Mouse (Mus musculus): ENCODE data around the gene Nme8. TPM values are rescaled to one million over a fixed set of nuclear protein-coding genes. Genes with fewer than 3 reads are reported as not detected.

Nme8 gene
- polyA plus RNA-seq, 1 experiment from 2014 or later = not detected

DNA sequence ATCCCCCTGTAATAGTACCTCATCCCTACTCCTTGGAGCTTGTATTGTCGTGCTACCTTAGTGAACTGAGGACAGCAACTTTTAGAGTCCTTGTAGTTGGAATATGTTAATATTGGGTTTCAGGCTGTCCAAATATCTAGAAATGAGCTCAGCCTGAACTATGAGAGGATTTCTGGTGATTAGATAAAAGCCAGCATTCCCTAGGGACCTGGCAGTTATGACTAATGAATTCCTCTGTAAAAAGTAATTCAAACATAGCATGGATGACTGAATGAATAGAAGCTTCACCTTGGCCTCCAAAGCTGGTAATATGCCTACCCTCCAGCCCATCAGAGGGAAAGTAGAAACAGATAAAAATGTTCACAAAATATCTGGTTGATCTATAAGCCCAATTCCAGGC, 71.1 kb downstream of the Nme8 start:
- DNase-seq (no peak), ATAC-seq (no peak)
- H3K36me3 ChIP-seq (replicated peaks; ENCODE audit: insufficient read depth, low read length) = no peaks in the 10 kb centered on the region
- WGBS (ENCODE audit: insufficient replicate concordance) = 88% methylated on average over 1 of the region's 1 CpGs
- H3K4me2 ChIP-seq (ENCODE audit: low read depth, low read length) = no peak overlapping the region
- H3K4me3 ChIP-seq (ENCODE audit: low read depth, low read length) = no peak overlapping the region
- H3K9ac ChIP-seq (replicated peaks) = no peak overlapping the region
- H3K9me3 ChIP-seq (ENCODE audit: low read length) = no peaks in the 10 kb centered on the region
- peaks cover 14% of the 10 kb centered on the region; the same call in 1 of the 2 replicates for H3K4me1 ChIP-seq (ENCODE audit: insufficient read depth)
- H3K27me3 ChIP-seq (ENCODE audit: insufficient read depth, low read length) = peaks cover 11% of the 10 kb centered on the region
- H3K27ac ChIP-seq (ENCODE audit: low read depth) = no peak overlapping the region
- TF ChIP-seq EP300 (IDR thresholded peaks at IDR 0.05; ENCODE audit: low read depth) (no peak), CTCF (IDR thresholded peaks at IDR 0.05; ENCODE audit: low read depth) (no peak)

DNA sequence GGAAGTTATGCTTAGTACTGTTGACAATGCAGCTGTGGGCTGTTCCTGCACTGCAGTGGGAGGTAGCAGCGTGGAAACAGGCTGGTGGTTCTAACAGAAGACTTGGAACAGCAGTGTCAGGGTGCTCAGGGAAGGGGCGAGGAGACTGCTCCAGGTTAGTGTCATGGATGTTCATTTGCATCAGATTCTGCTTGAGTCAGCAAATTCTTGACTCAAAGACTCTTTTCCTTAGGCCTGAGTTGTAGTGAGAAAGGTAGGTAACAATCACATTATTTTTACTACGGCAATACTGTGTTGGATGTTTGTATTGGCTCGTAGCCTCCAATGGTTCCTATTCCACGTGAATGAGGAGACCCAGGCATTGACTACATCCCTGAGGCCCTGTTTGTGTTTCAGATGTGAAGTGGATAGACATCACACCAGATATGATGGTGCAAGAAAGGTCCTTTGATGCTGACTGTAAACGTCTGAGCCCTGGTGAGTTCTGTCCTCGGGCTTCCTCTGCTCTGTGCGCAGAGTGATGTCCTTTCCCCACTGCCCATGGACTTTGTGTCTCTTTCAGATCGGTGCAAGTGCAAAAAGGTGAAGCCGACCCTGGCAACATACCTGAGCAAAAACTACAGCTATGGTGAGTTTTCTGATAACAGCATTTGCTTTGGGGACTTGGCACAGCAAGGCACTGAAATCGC, 72.8 kb downstream of the Nme8 start:
- TF ChIP-seq CTCF (IDR thresholded peaks at IDR 0.05; ENCODE audit: low read depth) = no peak
- TF ChIP-seq EP300 (IDR thresholded peaks at IDR 0.05; ENCODE audit: low read depth) = no peak
- ATAC-seq (no peak), DNase-seq (no peak)
- no peak overlapping the region for H3K9ac ChIP-seq (replicated peaks)
- H3K9me3 ChIP-seq (ENCODE audit: low read length) = no peaks in the 10 kb centered on the region
- H3K27ac ChIP-seq (ENCODE audit: low read depth) = no peak overlapping the region
- H3K4me1 ChIP-seq (ENCODE audit: insufficient read depth) = peaks cover 14% of the 10 kb centered on the region; the same call in 1 of the 2 replicates
- WGBS (ENCODE audit: insufficient replicate concordance) = 74% methylated on average over 11 of the region's 11 CpGs
- no peak overlapping the region for H3K4me2 ChIP-seq (ENCODE audit: low read depth, low read length)
- H3K36me3 ChIP-seq (replicated peaks; ENCODE audit: insufficient read depth, low read length) = no peaks in the 10 kb centered on the region
- peaks cover 17% of the 10 kb centered on the region for H3K27me3 ChIP-seq (ENCODE audit: insufficient read depth, low read length)
- no peak overlapping the region for H3K4me3 ChIP-seq (ENCODE audit: low read depth, low read length)

- TF ChIP-seq CTCF (IDR thresholded peaks at IDR 0.05; ENCODE audit: low read depth) (no peak), EP300 (IDR thresholded peaks at IDR 0.05; ENCODE audit: low read depth) (no peak)
- peak; percentile 6; the same call in 1 of the 2 replicates for ATAC-seq
- H3K9ac ChIP-seq (replicated peaks) = peak overlapping the region; percentile 62
These were observed 74.2 kb downstream of the Nme8 start for GRCm38 (mm10) chr13:19623228-19623905.

DNA sequence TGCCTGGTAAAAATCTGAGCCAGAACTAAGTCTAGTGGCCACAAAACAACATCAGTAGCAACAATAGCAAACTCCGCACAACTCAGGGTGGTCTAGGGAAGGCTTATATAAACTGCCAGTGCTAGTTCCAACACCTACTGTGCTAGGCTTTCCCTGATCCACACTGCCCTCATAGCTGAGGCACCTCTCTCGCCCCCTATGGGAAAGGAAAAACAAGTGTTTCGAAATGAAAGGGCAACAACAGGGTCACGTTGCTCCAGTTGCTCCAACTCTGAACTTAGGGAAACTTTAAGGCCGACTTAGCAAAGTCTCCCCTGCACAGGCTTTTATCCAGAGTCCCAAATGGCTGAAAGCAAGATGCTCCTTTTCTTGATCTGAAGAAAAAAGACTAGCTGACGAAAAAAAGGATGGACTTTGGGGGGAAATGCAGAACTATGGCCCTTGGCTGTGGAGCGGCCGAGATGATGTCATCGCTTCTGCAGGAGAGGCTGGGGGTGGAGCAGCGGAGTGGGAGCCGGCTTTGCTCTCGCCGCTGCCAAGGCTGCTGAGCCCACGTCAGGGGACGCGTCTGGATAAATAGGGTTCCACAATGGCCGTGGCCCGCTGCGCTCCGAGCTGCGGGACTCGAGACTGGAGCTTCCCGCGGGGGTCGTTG, 74.9 kb downstream of the Nme8 start, which contains the start of gene Sfrp4:
Sfrp4 (plus strand) TSS at position 532 of the 655 bp plus-strand sequence.
- ATAC-seq (peak; percentile 81), DNase-seq (peak; percentile 63)
- H3K9ac ChIP-seq (replicated peaks) = peak within 1 kb of the TSS; percentile 62
- peaks cover 17% of the 10 kb centered on the region for H3K27me3 ChIP-seq (ENCODE audit: insufficient read depth, low read length)
- peak within 1 kb of the TSS; percentile 67 for H3K27ac ChIP-seq (ENCODE audit: low read depth)
- peak within 1 kb of the TSS; percentile 89 for H3K4me2 ChIP-seq (ENCODE audit: low read depth, low read length)
- 4% methylated on average over 25 of the region's 25 CpGs for WGBS (ENCODE audit: insufficient replicate concordance)
- H3K36me3 ChIP-seq (replicated peaks; ENCODE audit: insufficient read depth, low read length) = no peaks in the 10 kb centered on the region
- TF ChIP-seq CTCF (IDR thresholded peaks at IDR 0.05; ENCODE audit: low read depth) = peak; percentile 61
- TF ChIP-seq EP300 (IDR thresholded peaks at IDR 0.05; ENCODE audit: low read depth) = no peak
- H3K4me3 ChIP-seq (ENCODE audit: low read depth, low read length) = peak within 1 kb of the TSS; percentile 54
- peaks cover 14% of the 10 kb centered on the region; the same call in 1 of the 2 replicates for H3K4me1 ChIP-seq (ENCODE audit: insufficient read depth)
- no peaks in the 10 kb centered on the region for H3K9me3 ChIP-seq (ENCODE audit: low read length)

More at GRCm38 (mm10) chr13:19623228-19623905, 74.2 kb downstream of the Nme8 start:
- WGBS (ENCODE audit: insufficient replicate concordance) = 24% methylated on average over 30 of the region's 30 CpGs
- Histone ChIP-seq H3K27me3 (ENCODE audit: insufficient read depth, low read length) (peaks cover 17% of the 10 kb centered on the region), H3K36me3 (replicated peaks; ENCODE audit: insufficient read depth, low read length) (no peaks in the 10 kb centered on the region), H3K4me3 (ENCODE audit: low read depth, low read length) (peak overlapping the region; percentile 54), H3K27ac (ENCODE audit: low read depth) (0 out of 2 replicates have a peak overlapping the region, but pooled peaks have one; percentile 67), H3K4me2 (ENCODE audit: low read depth, low read length) (peak overlapping the region; percentile 89), H3K9me3 (ENCODE audit: low read length) (no peaks in the 10 kb centered on the region), H3K4me1 (ENCODE audit: insufficient read depth) (peaks cover 14% of the 10 kb centered on the region; the same call in 1 of the 2 replicates)
- no peak for DNase-seq

- peak within 1 kb of the TSS; percentile 58 for H3K4me3 ChIP-seq (ENCODE audit: low read depth, low read length)
- peak within 1 kb of the TSS; percentile 68 for H3K9ac ChIP-seq (replicated peaks)
- H3K4me2 ChIP-seq (ENCODE audit: low read depth, low read length) = peak within 1 kb of the TSS; percentile 80
- H3K27me3 ChIP-seq (ENCODE audit: insufficient read depth, low read length) = peaks cover 17% of the 10 kb centered on the region
- H3K9me3 ChIP-seq (ENCODE audit: low read length) = no peaks in the 10 kb centered on the region
- H3K36me3 ChIP-seq (replicated peaks; ENCODE audit: insufficient read depth, low read length) = no peaks in the 10 kb centered on the region
- ATAC-seq (peak; percentile 75), DNase-seq (peak; percentile 74)
- peaks cover 14% of the 10 kb centered on the region; the same call in 1 of the 2 replicates for H3K4me1 ChIP-seq (ENCODE audit: insufficient read depth)
- TF ChIP-seq EP300 (IDR thresholded peaks at IDR 0.05; ENCODE audit: low read depth) (no peak), CTCF (IDR thresholded peaks at IDR 0.05; ENCODE audit: low read depth) (peak; percentile 67)
- H3K27ac ChIP-seq (ENCODE audit: low read depth) = peak within 1 kb of the TSS; percentile 46
- under 1% methylated on average over 46 of the region's 46 CpGs for WGBS (ENCODE audit: insufficient replicate concordance)
These were observed 78.2 kb downstream of the Nme8 start, which contains the start of gene Epdr1 for GRCm38 (mm10) chr13:19619216-19619927. Gene Epdr1 (minus strand): TSS chr13:19619927.

Measured in liver, postnatal 0 days (tissue).